Mouse (Mus musculus) layer of hippocampus, postnatal 25 days (tissue): ENCODE results near the gene Zc3h18. TPM values are rescaled to one million over a fixed set of nuclear protein-coding genes. Genes with fewer than 3 reads are reported as not detected.
A peak's percentile ranks its signal among the peaks of the same experiment; 100 is the strongest.

ENCODE experiments used
- DNase-seq, 2 experiments: peaks; one replicate each; pipeline ENCODE4 v3.0.0; 2022; ENCODE audit warnings: mixed read lengths in 2 of 2, low spot score in 1 of 2; ENCODE audit errors: extremely low spot score in 1 of 2
- total RNA-seq, 2 experiments: library from RNA; stranded (reverse); gene quantifications; 2 replicates each; pipeline ENCODE4 v1.2.3; 2021

The Zc3h18 gene
- total RNA-seq, 2 experiments from 2014 or later: 32.8 to 38.5 TPM

GRCm38 (mm10) chr8:122432443-122433268, 56.2 kb downstream of the Zc3h18 start, which contains the start of gene Cyba:
Gene Cyba (minus strand): TSS chr8:122432930.
- no peak for DNase-seq

GRCm38 (mm10) chr8:122433269-122433905, 57.0 kb downstream of the Zc3h18 start:
- DNase-seq: no peak

DNA sequence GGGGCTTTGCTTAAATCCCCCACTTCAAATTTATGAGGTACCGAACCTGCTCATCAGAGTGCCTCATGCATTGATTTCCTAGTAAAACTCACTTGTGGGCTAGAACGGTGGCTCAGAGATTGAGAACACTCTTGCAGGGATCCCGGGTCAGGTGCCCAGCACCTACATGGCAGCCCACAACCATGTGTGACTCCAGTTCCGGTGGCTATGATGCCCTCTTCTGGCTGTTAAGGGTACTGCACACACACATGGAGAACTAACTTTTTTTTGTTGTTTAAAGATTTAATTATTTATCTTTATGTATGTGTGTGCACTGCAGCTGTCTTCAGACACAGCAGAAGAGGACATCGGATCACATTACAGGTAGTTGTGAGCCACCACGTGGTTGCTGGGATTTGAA, 59.0 kb downstream of the Zc3h18 start:
- no peak for DNase-seq

GRCm38 (mm10) chr8:122436146-122436545, 59.7 kb downstream of the Zc3h18 start:
- DNase-seq: no peak

GRCm38 (mm10) chr8:122436586-122437125, 60.2 kb downstream of the Zc3h18 start:
- no peak for DNase-seq

DNA sequence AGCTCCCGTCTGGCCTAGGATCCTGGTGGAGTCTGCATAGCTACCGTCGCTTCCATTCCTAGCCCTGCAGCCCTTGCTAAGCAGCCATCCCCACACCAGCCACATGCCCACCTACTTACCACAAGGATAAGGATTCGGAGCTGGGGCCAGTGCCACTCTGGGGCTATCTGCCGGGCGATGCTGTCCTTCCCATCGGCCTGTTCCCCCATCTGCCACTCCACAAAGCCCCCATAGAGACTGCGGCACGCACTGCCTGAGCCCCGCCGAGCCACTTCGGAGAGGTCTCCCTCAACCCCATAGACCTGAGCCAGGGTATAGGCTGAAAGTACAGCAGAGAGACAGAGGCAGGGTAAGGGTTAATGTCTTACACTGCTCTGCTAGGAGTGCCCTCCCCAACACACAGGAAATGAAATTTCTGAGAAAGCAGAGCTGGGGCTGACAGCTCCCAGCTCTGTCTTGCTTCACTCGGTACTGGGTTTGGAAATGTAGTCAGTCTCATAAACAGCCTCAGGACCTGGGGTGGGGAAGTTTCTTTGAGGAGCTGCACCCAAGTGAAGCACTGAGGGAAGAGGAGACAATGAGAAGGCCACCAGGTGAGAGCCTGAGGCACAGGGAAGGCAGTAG, 61.4 kb downstream of the Zc3h18 start:
- DNase-seq: no peak

DNA sequence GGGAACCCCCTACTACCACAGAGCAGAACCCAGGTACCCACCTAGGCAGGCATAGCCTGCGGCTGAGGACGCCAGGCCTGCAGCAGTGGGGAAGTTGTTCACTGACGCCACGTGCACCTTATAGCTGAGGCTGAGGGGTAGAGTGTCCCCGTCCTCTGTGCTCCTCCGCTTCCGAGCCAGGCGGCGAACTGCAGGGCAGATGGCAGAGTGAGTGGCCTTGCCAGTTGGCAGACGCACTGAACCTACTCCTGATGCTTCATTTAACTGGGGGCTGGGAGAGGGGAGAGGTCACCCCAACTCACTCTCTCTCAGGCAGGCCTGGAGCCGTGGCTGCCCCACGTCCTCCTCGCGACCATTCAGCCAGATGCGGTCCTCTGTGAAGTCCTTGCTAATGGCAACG, 62.9 kb downstream of the Zc3h18 start:
- no peak for DNase-seq

- no peak for DNase-seq
Measured at GRCm38 (mm10) chr8:122441326-122441725, 64.9 kb downstream of the Zc3h18 start.

- DNase-seq: no peak
Measured at GRCm38 (mm10) chr8:122442356-122442755, 65.9 kb downstream of the Zc3h18 start.

DNA sequence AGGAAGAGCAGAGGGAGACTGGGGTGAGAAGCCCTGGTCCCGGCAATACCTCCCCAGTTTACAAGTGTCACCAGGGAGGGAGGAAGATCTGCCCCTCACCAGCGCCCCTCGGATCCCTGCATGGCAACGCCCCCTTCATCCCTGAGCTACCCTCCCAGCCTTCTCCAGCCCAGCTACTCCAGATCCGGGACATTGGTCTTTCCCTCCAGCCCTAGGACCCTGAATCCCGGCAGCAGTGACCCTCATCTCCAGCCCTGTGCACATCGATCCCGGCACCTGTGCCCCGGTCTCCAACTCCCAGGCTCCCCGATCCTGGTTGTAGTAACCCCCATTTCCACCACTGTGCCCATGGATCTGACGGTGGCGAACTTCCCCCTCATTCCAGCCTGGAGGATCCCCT, 66.4 kb downstream of the Zc3h18 start:
- DNase-seq: no peak

GRCm38 (mm10) chr8:122443262-122444006, 67.0 kb downstream of the Zc3h18 start, which contains the start of gene Mvd:
Gene Mvd (minus strand): TSS chr8:122443422.
- peak; percentile 88 to 93 for DNase-seq

GRCm38 (mm10) chr8:122444058-122444748, 67.8 kb downstream of the Zc3h18 start:
- DNase-seq: peak; percentile 65 to 82

GRCm38 (mm10) chr8:122445203-122445602, 68.8 kb downstream of the Zc3h18 start:
- no peak for DNase-seq

- DNase-seq: no peak
Measured at GRCm38 (mm10) chr8:122451161-122451703, 74.8 kb downstream of the Zc3h18 start.

- DNase-seq: no peak
Measured at GRCm38 (mm10) chr8:122452154-122452553, 75.7 kb downstream of the Zc3h18 start.

GRCm38 (mm10) chr8:122454409-122454808, 78.0 kb downstream of the Zc3h18 start:
- DNase-seq: no peak

DNA sequence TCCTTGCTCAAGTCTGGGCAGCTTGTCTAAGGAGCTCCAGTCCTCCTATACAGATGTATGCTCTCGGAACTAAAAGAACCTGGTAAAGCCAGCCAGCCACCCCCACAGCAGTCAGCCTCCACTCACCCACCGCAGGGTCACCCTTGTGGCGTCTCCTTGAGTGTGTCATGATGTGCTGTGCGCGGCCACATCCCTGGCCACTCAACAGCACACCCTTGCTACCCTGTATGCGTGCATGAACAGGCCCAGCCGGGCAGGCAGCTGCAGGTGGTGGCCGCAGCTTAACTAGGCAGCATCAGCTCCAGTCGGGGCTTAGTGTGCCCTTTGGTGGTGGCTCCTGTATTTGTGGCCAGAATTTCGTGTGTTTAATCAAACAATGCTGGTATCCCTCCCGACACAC, 80.8 kb downstream of the Zc3h18 start:
- no peak for DNase-seq

DNA sequence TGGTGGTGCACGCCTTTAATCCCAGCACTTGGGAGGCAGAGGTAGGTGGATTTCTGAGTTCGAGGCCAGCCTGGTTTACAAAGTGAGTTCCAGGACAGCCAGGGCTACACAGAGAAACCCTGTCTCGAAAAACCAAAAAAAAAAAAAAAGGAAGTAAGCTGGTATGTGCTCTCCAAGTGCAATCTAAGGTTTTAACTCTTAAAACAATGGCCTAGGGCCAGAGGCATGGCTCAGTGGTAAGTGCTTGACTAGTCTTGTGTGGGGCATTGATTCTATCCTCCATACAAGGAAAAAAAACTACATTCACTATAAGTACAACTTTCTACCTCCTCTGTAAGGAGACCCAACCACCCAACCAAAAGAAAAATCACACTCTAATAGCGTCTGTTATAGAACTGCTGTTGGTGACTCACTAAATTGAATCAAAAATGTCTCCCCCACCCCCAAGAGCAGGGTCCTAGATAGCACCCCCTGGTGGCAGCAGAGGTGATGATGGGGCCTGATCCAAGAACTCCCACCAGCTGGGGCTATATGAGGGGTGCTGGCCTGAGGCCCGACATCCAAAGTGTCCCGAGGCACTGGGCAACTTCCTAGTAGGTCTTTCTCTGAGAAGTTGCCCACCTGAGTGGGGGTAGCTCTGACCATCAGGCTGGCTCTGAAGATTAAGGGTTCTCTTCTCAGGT, 83.0 kb downstream of the Zc3h18 start:
- peak in 1 of 2 experiments; percentile 29 for DNase-seq

DNA sequence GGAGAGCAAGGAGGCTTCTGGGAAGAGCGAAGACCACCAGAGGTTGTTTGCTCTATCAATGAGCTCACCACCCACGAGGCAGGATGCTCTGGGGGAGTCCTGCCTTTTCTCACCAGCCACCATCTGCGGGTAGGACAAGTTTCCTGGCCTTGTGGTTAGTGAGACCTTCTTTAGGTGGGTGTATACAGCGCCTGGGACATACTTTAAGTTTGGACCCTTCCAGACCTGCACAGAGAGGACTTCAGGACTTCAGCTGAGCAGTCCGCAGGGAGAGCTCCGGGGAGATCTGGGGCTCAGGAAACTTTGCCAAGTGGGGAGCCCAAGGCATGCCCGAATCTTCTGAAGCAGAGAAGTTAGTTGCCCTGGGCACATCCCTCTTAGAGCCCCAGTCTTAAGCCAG, 83.6 kb downstream of the Zc3h18 start:
- no peak for DNase-seq
